Mouse (Mus musculus): ENCODE results near the gene Pla2g2f.

The Pla2g2f gene

GRCm38 (mm10) chr4:138716697-138717096, 40.7 kb downstream of the Pla2g2f start:
- no peak for DNase-seq (ENCODE audit: low read depth, low spot score)

DNA sequence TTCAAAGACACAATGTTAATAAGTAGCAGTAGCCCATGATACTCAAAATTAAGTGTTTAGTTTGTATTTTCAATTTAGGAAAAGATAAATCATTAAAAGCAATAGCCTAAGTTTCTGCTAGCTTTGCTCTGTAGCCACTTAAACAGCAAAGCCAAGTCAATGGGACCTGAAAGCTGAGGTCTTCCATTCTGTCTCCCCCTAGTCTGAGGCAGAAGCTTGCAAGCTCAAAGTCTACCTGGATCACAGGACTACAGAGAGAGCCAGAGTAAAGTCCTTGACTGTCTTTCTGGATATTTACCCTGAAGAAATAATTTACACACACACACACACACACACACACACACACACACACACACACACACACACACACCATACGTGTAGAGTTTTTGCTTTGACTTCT, 43.2 kb downstream of the Pla2g2f start:
- DNase-seq (ENCODE audit: low read depth, low spot score): no peak

DNA sequence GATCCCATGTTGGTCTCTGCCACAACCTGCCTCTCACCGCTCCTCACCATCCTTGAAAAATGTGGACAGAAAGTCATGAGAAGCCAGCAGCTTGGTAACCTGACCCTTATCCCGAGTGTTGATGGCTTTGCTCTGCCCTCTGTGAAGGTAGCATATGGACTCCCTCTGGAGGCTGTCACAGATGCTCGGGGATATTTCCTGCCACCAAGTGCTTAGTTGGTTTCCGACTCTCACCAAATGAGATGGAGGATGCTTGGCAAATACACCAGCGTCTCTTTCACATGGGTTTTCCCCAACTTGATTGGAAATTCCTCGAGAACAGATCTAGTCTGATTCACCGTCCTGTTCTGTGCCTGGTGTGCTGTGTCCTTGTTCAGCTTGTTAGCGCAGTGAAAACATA, 44.8 kb downstream of the Pla2g2f start:
- DNase-seq (ENCODE audit: low read depth, low spot score): no peak

DNA sequence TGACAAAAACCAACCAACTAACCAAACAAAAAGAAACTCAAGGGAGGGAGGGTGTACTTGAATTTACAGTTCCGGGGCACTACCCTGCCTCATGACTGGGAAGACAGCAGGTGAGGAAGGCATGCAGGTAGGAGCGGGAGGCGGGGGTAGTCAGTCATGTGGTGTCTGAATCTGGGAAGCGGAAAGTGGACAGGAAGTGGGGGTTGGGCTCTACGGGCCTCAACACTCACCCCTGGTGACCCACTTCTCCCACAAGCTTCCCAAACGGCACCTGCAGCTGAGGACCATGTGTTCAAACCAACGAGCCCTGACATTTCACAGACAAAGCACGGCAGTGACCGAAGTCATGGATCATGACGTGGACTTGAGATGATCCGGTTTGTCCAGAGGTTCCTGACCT, 45.3 kb downstream of the Pla2g2f start:
- DNase-seq (ENCODE audit: low read depth, low spot score): no peak

DNA sequence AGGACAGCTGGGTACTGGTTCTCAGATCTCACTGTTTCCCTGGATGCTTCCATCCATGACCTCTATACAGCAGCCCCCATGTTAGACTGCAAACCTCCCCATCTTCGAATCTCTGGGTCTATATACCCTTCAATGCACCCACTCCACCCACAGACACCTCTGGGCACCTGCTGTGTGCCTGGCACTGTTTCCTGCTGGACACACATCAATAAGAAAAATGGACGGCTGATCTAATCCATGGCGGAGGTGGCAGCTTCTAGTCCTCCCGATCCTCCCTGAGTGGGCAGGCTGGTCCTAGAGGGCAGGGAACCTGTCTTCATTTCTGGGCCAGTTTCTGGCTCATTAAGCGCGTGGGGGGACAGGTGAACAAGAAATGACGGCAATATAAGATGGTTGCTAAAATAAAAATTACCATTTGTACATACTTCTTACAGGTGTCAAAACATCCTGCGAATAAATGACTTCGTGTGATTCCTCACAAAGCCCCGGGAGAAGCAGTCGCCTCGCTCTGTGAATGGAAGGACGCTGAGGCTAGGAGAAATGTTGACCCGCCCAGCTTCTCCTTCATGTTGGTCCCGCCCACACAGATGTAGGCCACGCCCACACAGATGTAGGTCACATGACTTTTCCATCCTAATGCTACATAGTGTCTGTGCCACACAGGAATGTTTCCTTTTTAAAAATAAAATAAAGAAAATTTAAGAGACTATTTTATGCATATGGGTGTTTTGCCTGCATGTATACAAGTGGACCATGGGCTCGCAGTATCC, 46.2 kb downstream of the Pla2g2f start:
- no peak for DNase-seq (ENCODE audit: low read depth, low spot score)

DNA sequence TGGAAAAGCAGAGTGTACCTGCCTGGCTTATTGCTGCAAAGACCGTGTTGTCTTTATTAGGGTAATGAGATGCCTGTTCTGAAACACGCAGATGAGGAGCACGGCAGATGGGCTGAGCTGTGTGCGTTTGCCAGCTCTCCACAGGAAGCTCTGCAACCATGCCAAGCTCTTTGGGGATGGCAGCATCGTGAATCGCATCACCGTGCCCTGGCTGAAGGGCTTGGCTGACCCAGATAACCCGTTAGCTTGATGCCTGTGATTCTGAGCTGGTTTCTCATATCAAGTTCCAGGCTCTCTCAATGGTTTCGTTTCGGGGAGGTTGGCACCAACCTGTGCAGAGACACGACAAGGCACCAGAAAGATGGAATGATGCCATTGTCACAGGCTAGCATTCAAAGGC, 46.8 kb downstream of the Pla2g2f start:
- DNase-seq (ENCODE audit: low read depth, low spot score): no peak

DNA sequence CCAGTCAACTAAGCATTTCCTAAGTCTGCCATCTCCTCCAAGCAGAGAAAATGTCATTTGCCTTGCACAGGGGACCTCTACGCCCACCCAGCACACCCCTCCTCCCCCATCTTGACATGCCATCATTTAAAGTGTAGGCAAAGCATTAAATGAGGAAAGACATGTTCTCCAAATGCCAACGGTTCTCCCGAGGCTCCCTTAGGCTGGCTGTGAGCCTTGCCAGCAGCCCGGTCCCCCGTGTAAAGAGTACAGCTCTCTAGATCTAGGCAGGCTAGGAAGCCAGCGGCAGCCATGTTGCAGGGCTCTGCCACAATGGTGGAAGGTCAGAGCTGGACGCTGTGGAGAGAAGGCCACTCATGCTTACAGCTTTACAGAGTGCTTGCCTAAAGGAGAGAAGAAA, 47.5 kb downstream of the Pla2g2f start:
- no peak for DNase-seq (ENCODE audit: low read depth, low spot score)

DNA sequence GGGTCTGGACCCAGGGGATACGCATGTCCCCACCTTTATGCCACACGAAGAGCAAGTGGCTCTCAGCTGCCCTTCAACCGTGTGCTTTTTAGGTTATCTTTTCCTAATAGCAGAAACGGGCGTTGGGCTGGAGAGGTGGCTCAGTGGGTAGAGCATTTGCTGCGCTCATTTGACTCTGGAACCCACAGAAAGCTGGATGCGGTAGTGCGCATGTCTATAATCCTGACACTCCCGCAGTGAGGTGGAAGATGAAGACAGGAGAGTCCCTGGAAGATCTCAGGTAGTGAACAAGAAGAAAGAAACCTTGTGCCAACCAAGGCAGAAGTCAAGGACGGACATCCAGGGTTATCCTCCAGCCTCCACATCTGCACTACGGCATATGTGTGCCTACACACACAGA, 48.2 kb downstream of the Pla2g2f start:
- no peak for DNase-seq (ENCODE audit: low read depth, low spot score)

GRCm38 (mm10) chr4:138708636-138709035, 48.8 kb downstream of the Pla2g2f start:
- no peak for DNase-seq (ENCODE audit: low read depth, low spot score)

DNA sequence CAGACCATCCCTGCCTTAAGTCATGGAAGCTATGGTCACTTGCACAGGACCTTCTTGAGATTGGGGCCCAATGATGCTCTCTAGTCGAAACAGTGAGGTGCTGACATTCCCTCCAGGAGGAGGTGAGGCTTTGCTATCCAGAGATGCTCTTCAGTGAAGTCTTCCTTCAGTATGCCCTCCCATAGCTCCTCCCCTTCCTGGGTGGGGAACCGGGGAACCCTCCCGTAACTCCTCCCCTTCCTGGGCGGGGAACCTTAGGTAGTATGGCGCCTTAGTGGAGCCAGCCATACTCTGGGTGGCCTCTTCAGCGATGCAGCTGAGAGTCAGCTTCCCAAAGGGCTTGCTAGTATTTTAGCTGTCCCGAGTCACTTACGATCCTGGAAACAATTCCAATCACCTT, 50.8 kb downstream of the Pla2g2f start:
- DNase-seq (ENCODE audit: low read depth, low spot score): no peak

GRCm38 (mm10) chr4:138704169-138704568, 53.3 kb downstream of the Pla2g2f start:
- no peak for DNase-seq (ENCODE audit: low read depth, low spot score)

GRCm38 (mm10) chr4:138703591-138703990, 53.8 kb downstream of the Pla2g2f start:
- DNase-seq (ENCODE audit: low read depth, low spot score): no peak

DNA sequence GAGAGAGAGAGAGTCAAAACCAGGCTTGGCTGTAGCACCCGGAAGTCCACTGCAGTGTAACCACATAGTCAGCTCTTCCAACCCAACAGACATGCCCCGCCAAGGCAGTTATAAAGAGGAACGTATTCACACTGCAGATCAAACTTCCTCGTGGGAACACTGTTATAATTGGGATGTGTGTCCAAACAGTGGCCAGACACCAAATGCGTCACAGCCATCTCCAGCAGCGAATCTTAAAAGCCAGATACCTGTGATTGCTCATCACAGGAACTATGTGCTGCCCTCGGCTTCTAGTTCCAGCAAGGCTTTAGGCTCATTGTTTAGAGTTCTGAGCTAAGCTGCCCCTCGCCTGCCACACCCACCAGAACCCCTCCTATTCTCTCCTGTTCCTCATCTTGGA, 54.9 kb downstream of the Pla2g2f start:
- no peak for DNase-seq (ENCODE audit: low read depth, low spot score)

DNA sequence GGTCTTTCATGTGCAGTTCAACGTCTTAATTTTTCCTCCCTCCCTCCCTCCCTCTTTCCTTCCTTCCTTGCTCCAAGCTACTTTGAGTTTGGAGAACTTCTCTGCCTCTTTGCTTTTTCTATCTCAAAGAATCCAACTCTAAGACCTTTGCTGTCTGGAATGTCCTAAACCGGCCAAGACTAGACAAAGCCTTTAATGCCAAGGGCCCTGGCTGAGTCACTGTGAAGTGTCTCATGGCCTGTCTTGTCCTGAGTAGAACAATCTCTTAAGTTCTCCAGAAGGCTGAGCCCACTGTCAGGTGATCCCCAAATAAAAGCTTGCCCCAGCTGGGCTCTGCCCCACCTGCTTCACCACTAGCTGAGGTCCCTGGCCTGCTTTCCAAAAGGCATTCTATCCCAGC, 55.4 kb downstream of the Pla2g2f start:
- DNase-seq (ENCODE audit: low read depth, low spot score): no peak

DNA sequence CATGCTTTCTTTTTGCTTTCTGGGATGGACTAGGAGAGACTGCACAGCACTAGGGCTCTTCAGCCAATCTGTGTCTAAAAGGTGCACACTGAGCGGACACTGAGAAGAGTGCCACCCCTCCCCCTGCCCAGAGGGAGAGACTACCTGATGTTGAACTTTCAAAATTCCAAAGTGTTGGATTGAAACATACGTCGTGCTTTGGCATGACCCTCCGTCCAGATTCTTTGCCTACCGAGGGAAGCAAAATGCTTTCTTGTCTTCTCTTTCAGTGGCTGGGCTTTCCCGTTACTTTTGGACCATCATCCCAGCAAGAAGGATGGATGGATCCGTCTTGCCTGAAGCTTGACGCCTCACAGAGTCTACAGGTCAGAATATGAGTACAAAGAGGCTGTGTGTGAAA, 56.3 kb downstream of the Pla2g2f start:
- no peak for DNase-seq (ENCODE audit: low read depth, low spot score)
